In genomic region chr11:109714341-109715247, GRCm38 (mm10) we compare ENCODE assay signal across 16 mouse cellular contexts. TPM values are rescaled to one million over a fixed set of nuclear protein-coding genes. Genes with fewer than 3 reads are reported as not detected.
DNase-seq lines count a peak whose midpoint lies in the region; ATAC-seq lines count a peak whose summit lies in the region.
"Had no signal": no experiment of that assay in that cellular context is flagged by ENCODE, and none has a peak within 500 bp of the region (broad histone marks: within the 10 kb centered on the region; RNA-seq: fewer than 3 reads in every experiment).

No protein-coding gene starts in this region.

- H3K9ac ChIP-seq in embryonic facial prominence, embryonic 13.5 days, result no peak overlapping the region
- H3K9ac ChIP-seq in limb, embryonic 13.5 days, result no peak overlapping the region
- no peak overlapping the region for H3K9ac ChIP-seq in hindbrain, embryonic 14.5 days
- H3K9ac ChIP-seq: midbrain, embryonic 15.5 days had no signal

- peak overlapping the region; percentile 21 for H3K4me2 ChIP-seq in embryonic facial prominence, embryonic 13.5 days
- peak overlapping the region; percentile 36 for H3K4me2 ChIP-seq in limb, embryonic 13.5 days (replicated peaks)
- no peak overlapping the region for H3K4me2 ChIP-seq in hindbrain, embryonic 14.5 days (replicated peaks)
- H3K4me2 ChIP-seq: midbrain, embryonic 15.5 days had no signal

- peaks cover 9% of the 10 kb centered on the region for H3K27me3 ChIP-seq in embryonic facial prominence, embryonic 10.5 days (replicated peaks; ENCODE audit: low read depth, poor library complexity, severe bottlenecking)
- H3K27me3 ChIP-seq in embryonic facial prominence, embryonic 13.5 days, result peaks cover 9% of the 10 kb centered on the region
- H3K27me3 ChIP-seq in limb, embryonic 13.5 days, result peaks cover 5% of the 10 kb centered on the region; the same call in 1 of the 2 replicates
- H3K27me3 ChIP-seq in hindbrain, embryonic 14.5 days (ENCODE audit: control insufficient read depth, insufficient read depth, low read length), result no peaks in the 10 kb centered on the region
- H3K27me3 ChIP-seq: midbrain, embryonic 15.5 days had no signal

- peak overlapping the region; percentile 63 for H3K27ac ChIP-seq in embryonic facial prominence, embryonic 10.5 days (replicated peaks)
- H3K27ac ChIP-seq in embryonic facial prominence, embryonic 13.5 days, result peak overlapping the region; percentile 62
- no peak overlapping the region; the same call in 1 of the 2 replicates for H3K27ac ChIP-seq in limb, embryonic 13.5 days
- H3K27ac ChIP-seq in hindbrain, embryonic 14.5 days, result no peak overlapping the region
- H3K27ac ChIP-seq: hindbrain, postnatal 0 days; midbrain, embryonic 15.5 days had no signal

- H3K4me3 ChIP-seq in embryonic facial prominence, embryonic 10.5 days, result no peak overlapping the region
- no peak overlapping the region for H3K4me3 ChIP-seq in embryonic facial prominence, embryonic 13.5 days
- H3K4me3 ChIP-seq in limb, embryonic 13.5 days, result no peak overlapping the region
- H3K4me3 ChIP-seq in hindbrain, embryonic 14.5 days (replicated peaks; ENCODE audit: low read length), result no peak overlapping the region
- H3K4me3 ChIP-seq: midbrain, embryonic 15.5 days had no signal

- H3K36me3 ChIP-seq in embryonic facial prominence, embryonic 10.5 days (replicated peaks), result no peaks in the 10 kb centered on the region
- no peaks in the 10 kb centered on the region for H3K36me3 ChIP-seq in embryonic facial prominence, embryonic 13.5 days
- H3K36me3 ChIP-seq in limb, embryonic 13.5 days, result no peaks in the 10 kb centered on the region
- no peaks in the 10 kb centered on the region for H3K36me3 ChIP-seq in hindbrain, embryonic 14.5 days (replicated peaks; ENCODE audit: control insufficient read depth, insufficient read depth)
- H3K36me3 ChIP-seq: midbrain, embryonic 15.5 days had no signal

- peak; percentile 33 to 48 for DNase-seq in heart, adult 18-20 months
- DNase-seq in heart, postnatal 4 days, result no peak
- DNase-seq in embryonic facial prominence, embryonic 10.5 days (ENCODE audit: low spot score), result no peak
- DNase-seq in hindbrain, embryonic 14.5 days (ENCODE audit: low spot score), result no peak
- DNase-seq: adrenal gland, postnatal 10 days; kidney, adult 8-10 months; kidney, postnatal 36 days; right cerebral cortex, postnatal 4 days had no signal

- peaks cover 50% of the 10 kb centered on the region for H3K4me1 ChIP-seq in embryonic facial prominence, embryonic 10.5 days
- H3K4me1 ChIP-seq in embryonic facial prominence, embryonic 13.5 days, result peaks cover 53% of the 10 kb centered on the region
- H3K4me1 ChIP-seq in limb, embryonic 13.5 days, result peaks cover 44% of the 10 kb centered on the region
- H3K4me1 ChIP-seq in hindbrain, embryonic 14.5 days (replicated peaks; ENCODE audit: control insufficient read depth, insufficient read depth, low read length), result no peaks in the 10 kb centered on the region; the same call in 1 of the 2 replicates
- H3K4me1 ChIP-seq: midbrain, embryonic 15.5 days had no signal

- no peak for ATAC-seq in embryonic facial prominence, embryonic 13.5 days (ENCODE audit: insufficient number of reproducible peaks, insufficient read depth, low FRiP score, low TSS enrichment, low read depth)
- ATAC-seq in limb, embryonic 13.5 days (ENCODE audit: low FRiP score, low read depth), result peak; percentile 72
- no peak for ATAC-seq in erythroblast, adult 5-6 weeks (replicated peaks; ENCODE audit: low FRiP score, poor library complexity, severe bottlenecking)
- ATAC-seq in hindbrain, embryonic 14.5 days (ENCODE audit: low FRiP score), result no peak
- ATAC-seq: CD4-positive, CD25-positive, alpha-beta regulatory T cell, adult 4 months; hindbrain, postnatal 0 days; midbrain, embryonic 15.5 days had no signal

- H3K9me3 ChIP-seq in embryonic facial prominence, embryonic 10.5 days, result no peaks in the 10 kb centered on the region
- H3K9me3 ChIP-seq in embryonic facial prominence, embryonic 13.5 days, result no peaks in the 10 kb centered on the region
- no peaks in the 10 kb centered on the region for H3K9me3 ChIP-seq in limb, embryonic 13.5 days
- no peaks in the 10 kb centered on the region for H3K9me3 ChIP-seq in hindbrain, embryonic 14.5 days (ENCODE audit: control insufficient read depth, low read length)
- H3K9me3 ChIP-seq: midbrain, embryonic 15.5 days had no signal

- WGBS in embryonic facial prominence, embryonic 10.5 days, result 74% methylated on average over 17 of the region's 17 CpGs
- WGBS in embryonic facial prominence, embryonic 13.5 days, result 50% methylated on average over 17 of the region's 17 CpGs
- WGBS in limb, embryonic 13.5 days, result 34% methylated on average over 17 of the region's 17 CpGs
- WGBS in hindbrain, embryonic 14.5 days, result 83% methylated on average over 17 of the region's 17 CpGs

RNA-seq across cellular contexts. Expression of gene Fam20a, which starts 7.5 kb away (rescaled TPM):
- 1 to 10 TPM; 5.8 to 7.4 TPM for total RNA-seq in heart, adult 18-20 months (2021)
- 1 to 10 TPM; 5.1 to 5.8 TPM for total RNA-seq in heart, postnatal 4 days (2021)
- 0.69 and 1.1 TPM in 2 replicates for polyA plus RNA-seq in embryonic facial prominence, embryonic 10.5 days (2016; fragmentation: Nextera tagmentation; extraction: Ambion mirVana)
- polyA plus RNA-seq in embryonic facial prominence, embryonic 13.5 days (2015; fragmentation: Nextera tagmentation; extraction: Ambion mirVana), result 4.8 and 5.1 TPM in 2 replicates
- polyA plus RNA-seq in limb, embryonic 13.5 days (2015; fragmentation: Nextera tagmentation; extraction: Ambion mirVana), result 3.1 and 3.3 TPM in 2 replicates
- not detected in 2 replicates for total RNA-seq in erythroblast, adult 5-6 weeks (2015; ENCODE audit: low replicate concordance)
- not detected in 2 replicates for total RNA-seq in erythroblast, adult 5-6 weeks (2017; ENCODE audit: low replicate concordance)
- polyA plus RNA-seq in hindbrain, embryonic 14.5 days (2014; fragmentation: Nextera tagmentation; extraction: Ambion mirVana), result 4.9 and 5.0 TPM in 2 replicates
- total RNA-seq: megakaryocyte progenitor cell, adult 5-6 weeks; MEL had no signal

Comparison
In these comparisons a context has a peak if more than half of its experiments do, and no peak if none do; other contexts are left out.
1. DNase-seq: peak in heart, adult 18-20 months (2 of 2); none in heart, postnatal 4 days (single experiment), embryonic facial prominence, embryonic 10.5 days (single experiment) and hindbrain, embryonic 14.5 days (single experiment).
2. H3K27ac ChIP-seq: peak in embryonic facial prominence, embryonic 10.5 days (single experiment) and embryonic facial prominence, embryonic 13.5 days (single experiment); none in limb, embryonic 13.5 days (single experiment) and hindbrain, embryonic 14.5 days (single experiment).